Mouse (Mus musculus) stomach, embryonic 15.5 days (tissue): ENCODE data around the gene Gm136. TPM values are rescaled to one million over a fixed set of nuclear protein-coding genes. Genes with fewer than 3 reads are reported as not detected.
"Not testable (repeated sequence)": the region's sequence is repeated elsewhere in the genome, so short reads cannot be mapped to it uniquely, and the experiment has no call there.

ENCODE experiments used
- ATAC-seq: fragments of 200-750 bp; cut with Nextera tagmentation; 2 replicates; pipeline ENCODE4 v1.8.0; 2017; ENCODE audit warnings: low read depth, moderate number of reproducible peaks, moderate TSS enrichment; ENCODE audit not compliant: insufficient read depth, low FRiP score
- H3K27ac ChIP-seq: fragments of 300-500 bp; sonication (generic); 2 replicates; pipeline ENCODE4 v1.5.1; 2015; ENCODE audit warnings: mild to moderate bottlenecking, inconsistent platforms
- H3K27me3 ChIP-seq: fragments of 300-500 bp; sonication (generic); replicated peaks from 2 replicates; pipeline ENCODE4 v1.6.1; 2015; ENCODE audit warnings: inconsistent platforms
- H3K36me3 ChIP-seq: fragments of 300-500 bp; sonication (generic); 2 replicates; pipeline ENCODE4 v1.6.1; 2015; ENCODE audit warnings: inconsistent platforms
- H3K4me1 ChIP-seq: fragments of 300-500 bp; sonication (generic); 2 replicates; pipeline ENCODE4 v1.6.1; 2015; ENCODE audit warnings: inconsistent platforms
- H3K4me2 ChIP-seq: fragments of 300-500 bp; sonication (generic); 2 replicates; pipeline ENCODE4 v1.6.1; 2015; ENCODE audit warnings: mild to moderate bottlenecking, inconsistent platforms
- H3K4me3 ChIP-seq: fragments of 300-500 bp; sonication (generic); replicated peaks from 2 replicates; pipeline ENCODE4 v1.5.1; 2015; ENCODE audit warnings: inconsistent platforms
- H3K9ac ChIP-seq: fragments of 300-500 bp; sonication (generic); 2 replicates; pipeline ENCODE4 v1.6.1; 2015; ENCODE audit warnings: inconsistent platforms
- H3K9me3 ChIP-seq: fragments of 300-500 bp; sonication (generic); 2 replicates; pipeline ENCODE4 v1.6.1; 2016; ENCODE audit warnings: inconsistent platforms
- WGBS: fragments of 180-500 bp; shearing (Covaris S2); methylation state at CpG from one replicate; pipeline ENCODE4 v1.1.7; 2015; 5-methylcytosine and 5-hydroxymethylcytosine counted together
- polyA plus RNA-seq: library from polyadenylated mRNA; unstranded; fragments of >200 nt; fragmentation: Nextera tagmentation; extraction: Ambion mirVana; gene quantifications from 2 replicates; pipeline ENCODE4 v1.2.1, GENCODE M21; 2015

The Gm136 gene
- polyA plus RNA-seq, 1 experiment from 2014 or later = not detected

GRCm38 (mm10) chr4:34749236-34749635 is 6.8 kb downstream of the Gm136 start:
- no peaks in the 10 kb centered on the region for H3K36me3 ChIP-seq
- H3K27ac ChIP-seq = no peak overlapping the region
- H3K9ac ChIP-seq = no peak overlapping the region
- H3K27me3 ChIP-seq = no peaks in the 10 kb centered on the region
- H3K4me3 ChIP-seq = no peak overlapping the region
- WGBS = 43% methylated on average over 6 of the region's 6 CpGs
- ATAC-seq = no peak
- H3K4me1 ChIP-seq = no peaks in the 10 kb centered on the region
- H3K9me3 ChIP-seq = no peaks in the 10 kb centered on the region
- no peak overlapping the region for H3K4me2 ChIP-seq

- Histone ChIP-seq H3K4me3 (no peak overlapping the region), H3K4me2 (no peak overlapping the region), H3K4me1 (no peaks in the 10 kb centered on the region), H3K9ac (no peak overlapping the region), H3K36me3 (no peaks in the 10 kb centered on the region), H3K9me3 (no peaks in the 10 kb centered on the region), H3K27me3 (no peaks in the 10 kb centered on the region), H3K27ac (no peak overlapping the region)
- no peak for ATAC-seq
- WGBS = 71% methylated on average over 3 of the region's 3 CpGs
Observed at GRCm38 (mm10) chr4:34734461-34734860, 21.6 kb downstream of the Gm136 start.

GRCm38 (mm10) chr4:34733415-34733814 is 22.6 kb downstream of the Gm136 start:
- not testable (repeated sequence) for H3K27ac ChIP-seq, H3K9me3 ChIP-seq, H3K27me3 ChIP-seq, H3K9ac ChIP-seq, H3K36me3 ChIP-seq, H3K4me3 ChIP-seq, ATAC-seq, H3K4me2 ChIP-seq, H3K4me1 ChIP-seq
- WGBS = 24% methylated on average over 2 of the region's 2 CpGs

- Histone ChIP-seq H3K27ac (no peak within 1 kb of the TSS), H3K9ac (no peak within 1 kb of the TSS), H3K36me3 (no peaks in the 10 kb centered on the region), H3K9me3 (no peaks in the 10 kb centered on the region), H3K4me3 (peak within 1 kb of the TSS; percentile 48), H3K4me2 (peak within 1 kb of the TSS; percentile 94), H3K27me3 (no peaks in the 10 kb centered on the region), H3K4me1 (no peaks in the 10 kb centered on the region)
- ATAC-seq = peak; percentile 94
- WGBS = under 1% methylated on average over 38 of the region's 38 CpGs
Observed at GRCm38 (mm10) chr4:34729851-34730341, 26.2 kb downstream of the Gm136 start, which contains the start of gene Cfap206. Gene Cfap206 (minus strand): TSS chr4:34730206.

- WGBS = 79% methylated on average over 3 of the region's 3 CpGs
- H3K4me2 ChIP-seq, H3K27ac ChIP-seq, H3K9ac ChIP-seq, H3K9me3 ChIP-seq, H3K4me3 ChIP-seq, H3K27me3 ChIP-seq, H3K4me1 ChIP-seq, H3K36me3 ChIP-seq, ATAC-seq: not testable (repeated sequence)
Observed at GRCm38 (mm10) chr4:34725710-34726109, 30.4 kb downstream of the Gm136 start.

GRCm38 (mm10) chr4:34724306-34724705 is 31.8 kb downstream of the Gm136 start:
- Histone ChIP-seq H3K27me3 (no peaks in the 10 kb centered on the region), H3K36me3 (no peaks in the 10 kb centered on the region), H3K9ac (no peak overlapping the region), H3K4me3 (no peak overlapping the region), H3K4me2 (no peak overlapping the region), H3K9me3 (no peaks in the 10 kb centered on the region), H3K27ac (no peak overlapping the region), H3K4me1 (no peaks in the 10 kb centered on the region)
- ATAC-seq = no peak
- 66% methylated on average over 4 of the region's 4 CpGs for WGBS

- Histone ChIP-seq H3K4me2 (no peak overlapping the region), H3K4me3 (no peak overlapping the region), H3K4me1 (no peaks in the 10 kb centered on the region), H3K9ac (no peak overlapping the region), H3K27ac (no peak overlapping the region), H3K9me3 (no peaks in the 10 kb centered on the region), H3K27me3 (no peaks in the 10 kb centered on the region), H3K36me3 (no peaks in the 10 kb centered on the region)
- no peak for ATAC-seq
- 59% methylated on average over 4 of the region's 4 CpGs for WGBS
Observed at GRCm38 (mm10) chr4:34723186-34723585, 32.9 kb downstream of the Gm136 start.

GRCm38 (mm10) chr4:34720127-34720895 is 35.8 kb downstream of the Gm136 start:
- ATAC-seq = no peak
- Histone ChIP-seq H3K4me2 (no peak overlapping the region), H3K36me3 (no peaks in the 10 kb centered on the region), H3K4me3 (no peak overlapping the region), H3K9me3 (no peaks in the 10 kb centered on the region), H3K27me3 (no peaks in the 10 kb centered on the region), H3K27ac (no peak overlapping the region), H3K4me1 (no peaks in the 10 kb centered on the region), H3K9ac (no peak overlapping the region)
- 86% methylated on average over 7 of the region's 7 CpGs for WGBS

GRCm38 (mm10) chr4:34719421-34719820 is 36.6 kb downstream of the Gm136 start:
- ATAC-seq = no peak
- Histone ChIP-seq H3K4me1 (no peaks in the 10 kb centered on the region), H3K9ac (no peak overlapping the region), H3K4me3 (no peak overlapping the region), H3K36me3 (no peaks in the 10 kb centered on the region), H3K27me3 (no peaks in the 10 kb centered on the region), H3K27ac (no peak overlapping the region), H3K9me3 (no peaks in the 10 kb centered on the region), H3K4me2 (no peak overlapping the region)
- WGBS = 96% methylated on average over 12 of the region's 12 CpGs

- no peaks in the 10 kb centered on the region for H3K4me1 ChIP-seq
- H3K9me3 ChIP-seq = no peaks in the 10 kb centered on the region
- no peak overlapping the region for H3K9ac ChIP-seq
- no peaks in the 10 kb centered on the region for H3K27me3 ChIP-seq
- H3K4me3 ChIP-seq = no peak overlapping the region
- 94% methylated on average over 1 of the region's 1 CpGs for WGBS
- ATAC-seq = no peak
- no peak overlapping the region for H3K4me2 ChIP-seq
- H3K27ac ChIP-seq = no peak overlapping the region
- H3K36me3 ChIP-seq = no peaks in the 10 kb centered on the region
Observed at GRCm38 (mm10) chr4:34715062-34715461, 41.0 kb downstream of the Gm136 start.

GRCm38 (mm10) chr4:34708127-34708526 is 47.9 kb downstream of the Gm136 start:
- no peaks in the 10 kb centered on the region for H3K36me3 ChIP-seq
- 70% methylated on average over 3 of the region's 3 CpGs for WGBS
- no peak for ATAC-seq

GRCm38 (mm10) chr4:34707248-34707647 is 48.8 kb downstream of the Gm136 start:
- no peaks in the 10 kb centered on the region for H3K9me3 ChIP-seq
- no peak overlapping the region for H3K4me3 ChIP-seq
- ATAC-seq = no peak
- H3K9ac ChIP-seq = no peak overlapping the region
- H3K27me3 ChIP-seq = no peaks in the 10 kb centered on the region
- H3K27ac ChIP-seq = no peak overlapping the region
- H3K4me1 ChIP-seq = no peaks in the 10 kb centered on the region
- no peaks in the 10 kb centered on the region for H3K36me3 ChIP-seq
- whole genome bisulfite sequencing = 63% methylated on average over 3 of the region's 3 CpGs
- no peak overlapping the region for H3K4me2 ChIP-seq

More at GRCm38 (mm10) chr4:34708127-34708526, 47.9 kb downstream of the Gm136 start:
- no peak overlapping the region for H3K9ac ChIP-seq
- no peak overlapping the region for H3K4me2 ChIP-seq
- H3K27me3 ChIP-seq = no peaks in the 10 kb centered on the region
- no peaks in the 10 kb centered on the region for H3K4me1 ChIP-seq
- no peak overlapping the region for H3K27ac ChIP-seq
- no peak overlapping the region for H3K4me3 ChIP-seq
- no peaks in the 10 kb centered on the region for H3K9me3 ChIP-seq
